Mouse (Mus musculus) cerebellum, postnatal 14 days (tissue): ENCODE measurements around the gene Fam71f2.
A peak's percentile ranks its signal among the peaks of the same experiment; 100 is the strongest.

Experiments used
- DNase-seq, 2 experiments: peaks; one replicate each; pipeline ENCODE4 v3.0.0; 2021; ENCODE audit warnings: mixed read lengths in 2 of 2

Fam71f2 gene

DNA sequence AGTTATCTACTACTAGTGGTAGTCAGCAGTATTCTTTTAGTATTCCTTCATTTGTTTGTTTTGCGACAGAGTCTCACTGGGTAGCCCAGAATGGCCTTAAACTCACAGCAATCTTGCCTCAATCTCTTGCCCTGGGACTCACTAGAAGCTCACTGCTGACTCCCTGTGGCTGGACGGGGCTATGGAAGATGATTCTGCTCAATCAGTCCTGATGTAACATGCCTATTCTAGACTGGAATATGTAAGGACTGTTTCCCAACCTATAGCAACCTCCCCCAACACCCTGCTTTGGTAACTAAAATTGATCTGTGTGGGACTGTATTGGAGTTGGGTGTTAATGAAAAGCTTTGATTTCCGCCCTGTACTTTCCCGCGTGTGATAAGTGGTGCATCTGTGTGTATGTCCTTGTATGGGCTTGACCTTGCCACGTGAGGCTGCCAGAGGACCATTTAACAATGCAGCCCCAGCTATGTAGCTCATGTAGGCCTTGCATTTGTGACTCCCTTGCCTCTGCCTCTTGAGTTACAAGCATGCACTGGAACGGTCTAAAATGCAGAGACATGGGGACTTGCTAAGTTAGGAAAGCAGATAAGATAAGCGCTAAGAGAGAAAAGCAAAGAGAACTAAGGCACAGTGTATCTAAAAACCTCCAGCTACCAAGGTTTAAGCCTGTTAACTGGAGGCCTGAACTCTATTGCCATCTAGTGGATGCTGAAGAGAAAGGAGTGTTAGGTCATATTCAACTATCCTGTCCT is 703 bp upstream of the Fam71f2 start:
- DNase-seq, result peak; percentile 63 to 66

DNA sequence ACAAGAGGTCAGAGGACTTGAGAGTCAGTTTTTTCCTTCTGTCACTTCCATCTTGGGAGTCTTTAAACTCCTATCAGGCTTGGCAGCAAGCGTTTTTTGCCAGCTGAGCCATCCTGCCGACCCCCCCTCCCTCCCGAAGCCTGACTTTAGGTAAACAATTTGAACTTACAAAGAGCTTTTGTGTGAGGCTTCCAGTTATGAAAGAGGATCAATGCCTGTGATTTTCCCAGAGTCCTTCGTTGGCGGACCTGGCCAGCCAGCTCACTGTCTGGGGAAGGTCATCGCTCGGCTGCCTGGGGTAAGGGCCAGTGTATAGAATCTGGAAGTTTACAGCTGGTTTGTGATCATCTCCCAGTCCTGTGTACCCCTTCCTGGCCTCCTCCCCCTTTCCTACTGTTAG is 1.3 kb downstream of the Fam71f2 start:
- DNase-seq, result no peak

DNA sequence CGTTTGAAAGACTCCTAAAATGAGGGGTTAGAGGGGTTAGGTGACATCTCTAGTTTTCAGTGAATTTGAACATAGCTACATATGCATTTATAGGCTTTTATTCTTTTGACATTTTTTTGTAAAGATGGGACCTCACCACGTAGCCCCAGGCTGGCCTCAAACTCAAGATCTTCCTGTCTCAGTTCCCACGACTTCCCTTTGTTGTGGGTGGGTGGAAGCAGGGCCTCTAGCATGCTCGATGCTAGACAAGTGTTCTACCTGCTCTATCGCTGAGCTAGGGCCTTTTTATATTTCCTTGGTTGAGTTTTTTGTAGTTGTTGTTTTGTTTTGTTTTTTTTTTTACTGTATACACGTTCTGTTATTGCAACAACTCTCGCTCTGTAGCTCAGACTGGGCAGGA is 7.5 kb downstream of the Fam71f2 start:
- DNase-seq, result no peak

DNA sequence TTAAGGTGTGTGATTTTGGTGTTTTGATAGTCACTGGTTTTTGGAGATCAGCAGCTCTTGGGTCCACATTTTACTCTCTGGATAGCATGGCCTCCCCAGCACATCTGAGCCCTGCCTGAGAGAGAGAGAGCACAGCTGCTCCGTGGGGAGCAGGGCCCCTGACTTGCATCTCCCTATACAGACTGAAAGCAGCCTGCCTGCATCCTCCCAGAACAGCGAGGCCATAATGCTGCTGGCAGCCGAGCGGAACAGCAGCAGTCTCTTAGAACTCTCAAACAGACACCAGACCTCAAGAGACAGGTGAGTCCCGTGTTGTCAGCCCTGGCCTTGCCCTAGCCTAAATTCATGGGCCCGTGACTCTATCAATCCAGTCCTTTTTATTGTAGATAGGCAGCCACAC is 8.1 kb downstream of the Fam71f2 start:
- DNase-seq, result no peak

DNA sequence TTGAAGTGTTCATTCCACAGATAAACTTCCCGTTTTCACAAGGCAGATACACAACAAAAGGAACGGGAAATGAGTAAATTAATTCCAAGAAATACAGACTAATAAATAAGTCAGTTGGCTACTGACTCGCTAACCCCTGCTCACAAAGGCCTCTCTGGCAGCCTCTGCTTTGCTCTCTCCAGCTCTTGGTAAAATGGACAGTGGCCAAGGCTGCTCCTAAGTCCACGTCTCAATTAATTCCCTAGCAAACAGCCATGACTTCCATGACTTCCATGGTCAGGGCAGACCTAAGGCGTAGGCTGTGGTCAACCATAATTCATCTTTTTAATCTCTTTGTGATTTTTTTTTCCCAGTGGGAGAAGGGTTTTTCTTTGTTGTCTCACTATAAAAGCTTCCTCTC is 8.6 kb downstream of the Fam71f2 start:
- peak; percentile 39 to 42 for DNase-seq

DNA sequence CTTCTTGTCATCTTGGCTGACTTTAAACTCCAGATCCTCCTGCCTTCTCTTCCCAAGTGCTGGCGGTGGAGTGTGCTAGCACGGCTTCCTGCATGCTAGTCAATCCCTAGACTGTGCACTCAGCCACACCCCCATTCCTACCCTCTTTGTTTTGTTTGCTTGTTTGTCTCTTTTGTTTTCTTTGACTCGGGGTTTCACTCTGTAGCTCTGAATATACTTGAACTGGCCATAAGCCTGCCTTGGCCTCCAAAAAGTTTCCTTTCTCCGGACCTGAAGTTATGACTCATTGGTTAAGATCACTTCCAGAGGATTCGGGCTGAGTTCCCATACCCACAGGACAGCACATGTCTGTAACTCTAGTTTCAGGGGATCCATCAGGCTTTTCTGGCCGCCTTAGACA is 9.3 kb downstream of the Fam71f2 start:
- DNase-seq, result no peak

DNA sequence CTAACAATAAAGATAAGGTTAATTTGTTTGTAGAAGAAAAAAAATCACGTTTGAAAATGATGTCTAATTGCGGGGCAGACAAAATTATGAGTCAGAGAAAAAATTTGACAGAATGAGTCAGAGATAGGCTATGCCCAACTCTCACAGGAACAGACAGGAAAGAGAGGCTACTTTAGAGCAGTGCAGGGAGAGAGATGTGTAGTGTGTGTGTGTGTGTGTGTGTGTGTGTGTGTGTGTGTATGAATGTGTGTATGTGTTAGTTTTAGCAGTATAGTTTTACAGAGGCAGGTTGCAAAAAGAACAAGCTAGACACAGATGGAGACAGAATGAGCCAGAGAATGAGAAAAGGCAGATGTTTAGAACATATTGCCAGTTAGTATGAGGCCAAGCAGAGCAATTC is 19.7 kb downstream of the Fam71f2 start:
- no peak for DNase-seq

DNA sequence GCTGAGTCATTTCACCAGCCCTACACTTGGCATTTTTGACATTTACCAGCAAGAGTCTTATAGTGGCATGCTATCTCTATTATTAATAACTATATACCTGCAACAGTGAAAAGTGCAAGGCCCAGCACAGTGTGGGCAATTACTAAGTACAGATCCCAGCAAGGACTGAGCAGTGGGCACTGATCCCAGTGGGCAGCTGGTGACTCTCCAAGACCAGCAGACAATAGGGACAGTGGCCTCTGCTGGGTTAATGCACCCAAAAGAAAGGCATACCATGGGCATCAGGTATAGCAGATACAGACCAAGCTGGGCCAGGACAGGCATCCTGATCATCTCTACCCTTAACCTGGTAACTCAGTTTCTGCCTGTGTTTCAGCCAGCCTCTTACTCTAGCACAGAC is 23.9 kb downstream of the Fam71f2 start:
- peak; percentile 30 to 40 for DNase-seq

GRCm38 (mm10) chr6:29303726-29304125 is 24.3 kb downstream of the Fam71f2 start:
- DNase-seq, result peak; percentile 8 to 14

- DNase-seq, result no peak
These were observed 26.1 kb downstream of the Fam71f2 start for GRCm38 (mm10) chr6:29305462-29305861.

GRCm38 (mm10) chr6:29308846-29309605 is 29.6 kb downstream of the Fam71f2 start:
- DNase-seq, result no peak

DNA sequence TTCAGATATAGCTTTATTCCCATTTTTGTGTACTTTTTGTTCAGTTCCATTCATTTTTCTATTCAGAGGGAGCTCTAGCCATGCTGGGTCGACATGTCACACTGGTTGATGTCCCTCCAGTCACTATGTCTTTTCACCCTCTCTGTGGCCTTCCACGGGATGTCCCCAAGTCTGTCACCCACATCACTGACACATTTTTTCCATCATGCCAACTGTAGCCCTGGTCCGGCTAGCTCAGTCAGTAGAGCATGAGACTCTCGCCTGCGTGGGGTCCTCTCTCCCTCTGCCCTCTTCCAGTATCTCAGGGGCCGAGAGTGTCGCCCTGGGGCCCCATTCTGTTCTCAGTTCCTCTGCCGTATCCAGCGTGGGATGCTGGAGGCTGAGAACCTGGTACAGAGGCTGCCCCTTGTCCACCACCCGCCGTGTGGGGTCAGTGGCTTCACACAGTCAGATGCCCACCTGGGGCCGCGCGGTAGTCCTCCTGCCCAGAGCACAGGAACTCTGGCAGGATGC is 34.4 kb downstream of the Fam71f2 start:
- DNase-seq, result no peak

GRCm38 (mm10) chr6:29317286-29317685 is 37.9 kb downstream of the Fam71f2 start:
- no peak for DNase-seq

GRCm38 (mm10) chr6:29317941-29318340 is 38.5 kb downstream of the Fam71f2 start:
- no peak for DNase-seq

DNA sequence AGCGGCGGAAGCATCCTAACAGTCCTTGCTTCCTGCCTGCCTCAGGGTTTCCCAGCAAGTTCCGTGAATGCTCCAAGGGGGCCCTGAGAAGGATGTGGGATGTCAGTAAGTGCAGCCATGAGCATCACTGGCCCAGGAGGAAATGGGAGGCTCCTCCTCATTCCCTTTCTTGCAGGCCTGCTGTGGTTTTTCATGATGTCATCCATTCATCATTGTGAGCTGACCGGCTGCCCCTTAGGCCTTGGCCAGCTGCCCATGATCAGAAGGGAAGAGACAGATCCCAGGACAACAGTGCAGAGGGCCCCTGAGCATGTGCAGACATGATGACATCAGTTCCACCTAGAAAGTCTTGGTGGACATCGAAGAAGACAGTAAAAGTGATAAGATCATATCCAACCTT is 39.5 kb downstream of the Fam71f2 start, which contains the start of gene Fam71f1:
Fam71f1 (plus strand) TSS at position 262 of the 400 bp plus-strand sequence.
- peak in 1 of 2 experiments; percentile 14 for DNase-seq

DNA sequence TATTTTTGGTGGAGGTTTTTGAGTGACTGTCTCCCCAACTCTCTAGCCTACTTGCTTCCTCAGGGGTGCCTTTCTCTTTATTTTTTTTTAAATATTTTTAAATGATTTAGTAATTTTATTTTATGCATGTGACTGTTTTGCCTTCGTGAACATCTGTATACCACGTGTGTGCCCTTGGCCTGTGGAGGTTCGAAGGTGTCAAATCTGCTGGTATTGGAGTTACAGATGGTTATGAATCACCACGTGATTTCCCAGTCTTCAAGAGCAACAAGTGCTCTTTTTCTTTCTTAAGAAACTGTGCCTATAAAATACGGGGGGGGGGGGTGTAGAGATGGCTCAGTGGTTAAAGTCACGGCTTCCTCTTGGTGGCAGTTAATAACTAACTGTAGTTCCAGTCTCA is 42.2 kb downstream of the Fam71f2 start:
- DNase-seq, result no peak

GRCm38 (mm10) chr6:29322147-29322546 is 42.8 kb downstream of the Fam71f2 start:
- DNase-seq, result no peak

GRCm38 (mm10) chr6:29322735-29323134 is 43.3 kb downstream of the Fam71f2 start:
- DNase-seq, result no peak

GRCm38 (mm10) chr6:29326961-29327360 is 47.6 kb downstream of the Fam71f2 start:
- DNase-seq, result no peak

- no peak for DNase-seq
These were observed 50.1 kb downstream of the Fam71f2 start for GRCm38 (mm10) chr6:29329514-29329913.
